Mouse (Mus musculus) lung, postnatal 0 days (tissue): ENCODE measurements around the gene Uqcr11. TPM values are rescaled to one million over a fixed set of nuclear protein-coding genes. Genes with fewer than 3 reads are reported as not detected.

Experiments
- ATAC-seq: fragments of 200-750 bp; cut with Nextera tagmentation; 2 replicates; pipeline ENCODE4 v1.8.0; 2017; ENCODE audit warnings: moderate library complexity
- DNase-seq: peaks from one replicate; pipeline ENCODE4 v3.0.0-alpha.2; 2016; ENCODE audit warnings: low spot score
- H3K27ac ChIP-seq: fragments of 300-500 bp; sonication (generic); 2 replicates; pipeline ENCODE4 v1.5.1; 2014; ENCODE audit warnings: antibody characterized with exemption, mild to moderate bottlenecking, low read length, mixed read lengths
- H3K27me3 ChIP-seq: fragments of 300-500 bp; sonication (generic); replicated peaks from 2 replicates; pipeline ENCODE4 v1.6.1; 2014; ENCODE audit warnings: low read length, mixed read lengths; ENCODE audit not compliant: insufficient read depth
- H3K36me3 ChIP-seq: fragments of 300-500 bp; sonication (generic); 2 replicates; pipeline ENCODE4 v1.6.1; 2014; ENCODE audit warnings: low read length, mixed read lengths; ENCODE audit not compliant: insufficient read depth
- H3K4me1 ChIP-seq: fragments of 300-500 bp; sonication (generic); 2 replicates; pipeline ENCODE4 v1.6.1; 2014; ENCODE audit warnings: antibody characterized with exemption, low read depth, low read length, mixed read lengths; ENCODE audit not compliant: insufficient read depth
- H3K4me2 ChIP-seq: fragments of 300-500 bp; sonication (generic); replicated peaks from 2 replicates; pipeline ENCODE4 v1.6.1; 2014; ENCODE audit warnings: low read depth, mild to moderate bottlenecking, low read length, moderate library complexity, mixed read lengths
- H3K4me3 ChIP-seq: fragments of 300-500 bp; sonication (generic); 2 replicates; pipeline ENCODE4 v1.5.1; 2014; ENCODE audit warnings: low read depth, low read length
- H3K9ac ChIP-seq: fragments of 300-500 bp; sonication (generic); replicated peaks from 2 replicates; pipeline ENCODE4 v1.6.1; 2014; ENCODE audit warnings: low read depth, mild to moderate bottlenecking
- H3K9me3 ChIP-seq: fragments of 300-500 bp; sonication (generic); 2 replicates; pipeline ENCODE4 v1.6.1; 2016; ENCODE audit warnings: low read length, mixed read lengths
- CTCF ChIP-seq: IDR thresholded peaks from 2 replicates; pipeline ENCODE4 v1.5.1; 2016; ENCODE audit warnings: antibody characterized with exemption, mild to moderate bottlenecking
- EP300 ChIP-seq: IDR thresholded peaks from 2 replicates; pipeline ENCODE4 v1.6.1; 2016; ENCODE audit warnings: antibody characterized with exemption, mild to moderate bottlenecking, control low read depth
- WGBS: fragments of 180-500 bp; shearing (Covaris S2); extraction: QIAGEN DNeasy Blood & Tissue Kit; methylation state at CpG from one replicate; pipeline ENCODE4 v1.1.7; 2014; 5-methylcytosine and 5-hydroxymethylcytosine counted together
- polyA plus RNA-seq: library from polyadenylated mRNA; unstranded; fragments of >200 nt; fragmentation: Nextera tagmentation; extraction: Ambion mirVana; gene quantifications from 2 replicates; pipeline ENCODE4 v1.2.1, GENCODE M21; 2015

The Uqcr11 gene
- polyA plus RNA-seq, 1 experiment from 2014 or later, result 651 TPM

DNA sequence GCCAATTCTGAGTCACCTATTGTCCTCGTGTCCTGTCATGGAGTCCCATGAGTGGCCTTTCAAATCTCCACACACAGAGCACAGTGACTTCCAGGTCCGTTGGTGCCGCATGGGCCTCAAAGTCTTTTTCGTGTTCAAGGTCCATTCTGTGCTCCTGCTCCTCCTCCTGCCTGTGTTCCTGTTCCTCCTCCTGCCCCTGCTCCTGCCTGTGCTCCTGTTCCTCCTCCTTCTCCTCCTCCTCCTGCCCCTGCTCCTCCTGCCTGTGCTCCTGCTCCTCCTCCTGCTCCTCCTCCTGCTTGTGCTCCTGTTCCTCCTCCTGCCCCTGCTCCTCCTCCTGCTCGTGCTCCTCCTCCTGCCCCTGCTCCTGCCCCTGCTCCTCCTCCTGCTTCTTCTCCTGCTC is 38.7 kb downstream of the Uqcr11 start:
- WGBS, result 37% methylated on average over 5 of the region's 5 CpGs
- no peaks in the 10 kb centered on the region for H3K9me3 ChIP-seq
- H3K4me1 ChIP-seq, result no peaks in the 10 kb centered on the region
- H3K9ac ChIP-seq, result no peak overlapping the region
- H3K4me3 ChIP-seq, result no peak overlapping the region
- H3K36me3 ChIP-seq, result no peaks in the 10 kb centered on the region
- no peak overlapping the region for H3K27ac ChIP-seq
- no peak overlapping the region for H3K4me2 ChIP-seq
- no peak for ATAC-seq
- DNase-seq, result no peak
- no peaks in the 10 kb centered on the region for H3K27me3 ChIP-seq
- TF ChIP-seq EP300 (no peak), CTCF (no peak)

DNA sequence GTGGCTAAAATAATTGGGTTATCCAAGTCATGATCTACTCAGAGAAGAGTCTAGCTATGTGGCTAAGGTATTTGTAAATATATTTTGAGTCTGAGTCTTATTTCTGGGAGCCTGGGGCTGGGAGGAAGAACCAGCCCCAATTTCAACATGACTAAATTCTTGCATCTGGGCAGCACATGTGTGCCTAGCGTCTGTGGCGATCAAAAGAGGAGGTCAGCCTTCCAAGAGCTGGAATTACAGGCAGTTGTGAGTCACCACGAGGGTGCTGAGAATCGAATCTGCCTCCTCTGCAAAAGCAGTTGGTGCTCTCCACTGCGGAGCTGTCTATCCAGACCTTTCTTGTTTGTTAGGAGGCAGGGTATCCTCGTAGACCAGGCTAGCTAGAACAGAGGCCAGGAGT is 40.9 kb downstream of the Uqcr11 start:
- Histone ChIP-seq H3K9ac (no peak overlapping the region), H3K4me1 (no peaks in the 10 kb centered on the region), H3K27ac (no peak overlapping the region), H3K4me2 (no peak overlapping the region), H3K9me3 (no peaks in the 10 kb centered on the region), H3K4me3 (no peak overlapping the region), H3K27me3 (no peaks in the 10 kb centered on the region), H3K36me3 (no peaks in the 10 kb centered on the region)
- DNase-seq (no peak), ATAC-seq (no peak)
- no peak for TF ChIP-seq CTCF
- no peak for TF ChIP-seq EP300
- 63% methylated on average over 6 of the region's 6 CpGs for WGBS

DNA sequence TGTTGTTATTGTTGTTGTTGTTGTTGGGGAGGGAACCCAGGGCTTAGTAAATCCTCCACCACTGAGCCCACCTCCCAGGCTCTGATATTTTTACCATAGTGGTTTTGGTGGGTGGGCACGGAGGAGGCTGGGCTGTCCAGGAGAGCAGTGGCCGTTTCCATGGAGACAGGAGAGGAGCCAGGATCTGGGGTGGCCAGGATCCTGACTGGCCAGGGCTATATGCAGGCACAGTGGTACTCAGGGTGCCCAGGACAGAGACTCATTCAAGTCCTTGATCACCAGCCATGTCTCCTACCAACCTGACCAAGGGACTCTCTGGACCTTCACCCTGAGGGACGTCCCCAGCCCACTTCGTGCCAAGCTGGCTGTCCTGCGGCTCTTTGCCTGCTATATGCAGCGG is 42.9 kb downstream of the Uqcr11 start:
- no peak overlapping the region for H3K9ac ChIP-seq
- ATAC-seq (no peak), DNase-seq (no peak)
- no peaks in the 10 kb centered on the region for H3K36me3 ChIP-seq
- 43% methylated on average over 6 of the region's 6 CpGs for WGBS
- TF ChIP-seq EP300 (no peak), CTCF (no peak)
- H3K4me1 ChIP-seq, result no peaks in the 10 kb centered on the region
- H3K4me3 ChIP-seq, result no peak overlapping the region
- no peak overlapping the region for H3K27ac ChIP-seq
- no peak overlapping the region for H3K4me2 ChIP-seq
- H3K9me3 ChIP-seq, result no peaks in the 10 kb centered on the region
- 0 out of 2 replicates have a peak, but pooled peaks cover under 1% of the 10 kb centered on the region for H3K27me3 ChIP-seq

DNA sequence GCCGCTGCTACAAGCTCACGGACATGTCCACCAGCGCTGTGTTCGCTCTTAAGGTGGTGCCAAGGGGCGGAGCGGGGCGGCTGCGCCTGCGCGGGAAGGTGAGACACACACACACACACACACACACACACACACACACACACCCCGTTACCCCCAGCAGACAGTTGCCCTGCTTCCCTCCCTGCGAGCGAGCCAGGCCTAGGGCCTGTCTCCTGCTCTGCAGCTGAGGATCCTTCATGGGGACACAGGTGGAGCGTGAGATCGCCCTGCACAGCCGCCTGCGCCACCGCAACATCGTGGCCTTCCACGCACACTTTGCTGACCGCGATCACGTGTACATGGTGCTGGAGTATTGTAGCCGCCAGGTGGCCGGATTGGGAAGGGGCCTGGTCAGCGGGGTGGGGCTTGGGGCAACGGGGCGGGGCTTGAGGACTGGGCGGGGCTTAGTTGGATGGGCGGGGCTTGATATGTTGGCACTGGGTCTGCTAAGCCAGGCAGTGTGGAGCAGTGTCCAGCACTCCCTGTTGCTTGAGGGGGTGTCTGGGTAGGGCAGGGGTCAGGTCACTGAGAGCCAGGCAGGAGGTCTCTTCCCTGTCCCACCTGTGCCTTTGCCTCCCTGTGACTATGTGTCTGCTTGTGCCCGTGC is 48.5 kb downstream of the Uqcr11 start:
- ATAC-seq, result peak; percentile 75
- H3K36me3 ChIP-seq, result no peaks in the 10 kb centered on the region
- DNase-seq, result peak; percentile 52
- peaks cover 41% of the 10 kb centered on the region for H3K27me3 ChIP-seq
- no peak overlapping the region for H3K27ac ChIP-seq
- WGBS, result 7% methylated on average over 29 of the region's 31 CpGs
- H3K4me2 ChIP-seq, result peak overlapping the region; percentile 39
- H3K9me3 ChIP-seq, result no peaks in the 10 kb centered on the region
- H3K9ac ChIP-seq, result no peak overlapping the region
- H3K4me3 ChIP-seq, result no peak overlapping the region
- TF ChIP-seq CTCF (peak; percentile 41; the same call in 1 of the 2 replicates), EP300 (no peak)
- no peaks in the 10 kb centered on the region for H3K4me1 ChIP-seq

DNA sequence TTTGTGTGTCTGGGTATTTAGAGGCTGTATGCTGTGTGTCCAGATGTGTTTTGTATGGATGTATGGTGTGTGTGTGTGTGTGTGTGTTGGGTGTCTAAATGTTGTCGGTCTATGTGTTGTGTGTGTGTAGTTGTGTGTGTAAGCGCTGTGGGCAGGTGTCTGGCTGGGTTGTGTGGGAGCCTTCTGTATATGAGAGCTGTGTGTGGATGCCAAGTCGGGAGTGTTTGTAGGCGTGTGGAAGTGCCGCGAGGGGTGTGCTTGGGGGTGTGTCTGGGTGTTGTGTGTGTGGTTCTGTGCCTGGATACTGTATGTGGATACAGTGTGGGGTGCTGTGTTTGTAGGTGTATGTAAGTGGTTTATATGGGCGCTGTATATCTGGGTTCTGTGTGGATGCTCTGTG is 49.3 kb downstream of the Uqcr11 start:
- WGBS, result 28% methylated on average over 7 of the region's 7 CpGs
- Histone ChIP-seq H3K9me3 (no peaks in the 10 kb centered on the region), H3K36me3 (no peaks in the 10 kb centered on the region), H3K9ac (no peak overlapping the region), H3K4me1 (no peaks in the 10 kb centered on the region), H3K4me3 (no peak overlapping the region), H3K27me3 (peaks cover 41% of the 10 kb centered on the region), H3K4me2 (peak overlapping the region; percentile 39), H3K27ac (no peak overlapping the region)
- TF ChIP-seq EP300 (no peak), CTCF (no peak)
- no peak for ATAC-seq
- no peak for DNase-seq

DNA sequence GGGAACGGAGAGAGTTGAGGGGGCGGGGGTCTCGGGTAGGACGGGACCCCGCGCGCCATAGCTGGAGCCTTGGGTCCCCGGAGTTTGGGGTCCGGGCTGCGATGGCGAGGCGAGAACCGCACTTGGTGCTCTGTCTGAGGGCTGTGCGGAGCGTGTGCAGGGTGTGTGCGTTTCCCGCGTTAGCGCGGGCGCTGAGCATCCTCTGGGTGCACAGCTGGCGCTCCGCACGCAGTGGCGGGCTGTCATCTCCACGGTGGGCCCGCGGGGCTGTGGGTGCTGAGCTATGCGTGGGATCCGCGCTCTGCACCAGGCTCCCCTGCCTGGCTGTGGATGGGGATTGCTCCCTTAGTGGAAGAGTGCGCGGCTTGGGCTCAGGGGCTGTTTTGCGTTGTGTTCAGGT is 49.9 kb downstream of the Uqcr11 start:
- H3K9ac ChIP-seq, result no peak overlapping the region
- TF ChIP-seq CTCF (no peak), EP300 (no peak)
- H3K9me3 ChIP-seq, result no peaks in the 10 kb centered on the region
- H3K4me1 ChIP-seq, result no peaks in the 10 kb centered on the region
- no peaks in the 10 kb centered on the region for H3K36me3 ChIP-seq
- no peak overlapping the region for H3K27ac ChIP-seq
- 3% methylated on average over 33 of the region's 34 CpGs for WGBS
- ATAC-seq (no peak), DNase-seq (no peak)
- peak overlapping the region; percentile 19 for H3K4me2 ChIP-seq
- H3K27me3 ChIP-seq, result peaks cover 41% of the 10 kb centered on the region
- no peak overlapping the region; the same call in 1 of the 2 replicates for H3K4me3 ChIP-seq
